Mouse (Mus musculus): ENCODE data around the gene Zfp212. TPM values are rescaled to one million over a fixed set of nuclear protein-coding genes. Genes with fewer than 3 reads are reported as not detected.
"Not testable (repeated sequence)": the region's sequence is repeated elsewhere in the genome, so short reads cannot be mapped to it uniquely, and the experiment has no call there.

Zfp212 gene
- total RNA-seq, 2 experiments from 2014 or later, result 18.5 to 20.5 TPM

DNA sequence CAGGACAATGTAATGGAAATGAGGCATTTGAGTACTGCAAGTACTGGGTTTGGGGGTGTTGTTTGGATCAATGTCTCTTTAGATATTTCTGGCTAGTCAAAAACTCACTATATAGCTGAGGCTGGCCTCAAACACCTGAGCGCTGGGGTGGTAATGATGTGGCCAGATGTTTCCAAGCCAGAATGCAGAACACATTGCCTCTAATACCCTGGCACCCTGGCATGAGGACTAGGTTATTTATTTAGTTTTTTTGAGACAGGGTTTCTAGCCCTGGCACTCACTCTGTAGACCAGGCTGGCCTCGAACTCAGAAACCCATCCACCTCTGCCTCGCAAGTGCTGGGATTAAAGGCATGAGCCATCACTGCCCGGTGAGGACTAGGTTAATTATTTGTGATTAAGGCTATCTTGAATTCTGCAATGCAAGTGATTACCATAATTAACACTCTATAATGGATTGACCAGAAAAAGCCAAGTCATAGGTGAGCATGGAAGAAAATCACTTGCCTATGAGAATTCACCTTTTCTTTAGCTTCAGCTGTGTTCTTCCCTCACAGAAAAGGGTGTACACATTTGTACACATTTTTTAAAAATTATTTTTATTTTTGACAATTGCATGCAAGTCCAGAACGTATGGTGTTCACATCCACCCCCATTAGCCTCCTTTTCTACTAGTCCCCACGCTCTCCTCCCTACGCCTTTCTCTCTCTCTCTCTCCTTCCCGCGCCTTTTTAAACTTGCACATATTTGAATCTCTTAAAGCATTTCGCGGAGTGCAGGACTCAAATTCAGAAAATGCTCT, 430 bp upstream of the Zfp212 start:
- intact Hi-C loops (cut with DNase I), result no loop called here

DNA sequence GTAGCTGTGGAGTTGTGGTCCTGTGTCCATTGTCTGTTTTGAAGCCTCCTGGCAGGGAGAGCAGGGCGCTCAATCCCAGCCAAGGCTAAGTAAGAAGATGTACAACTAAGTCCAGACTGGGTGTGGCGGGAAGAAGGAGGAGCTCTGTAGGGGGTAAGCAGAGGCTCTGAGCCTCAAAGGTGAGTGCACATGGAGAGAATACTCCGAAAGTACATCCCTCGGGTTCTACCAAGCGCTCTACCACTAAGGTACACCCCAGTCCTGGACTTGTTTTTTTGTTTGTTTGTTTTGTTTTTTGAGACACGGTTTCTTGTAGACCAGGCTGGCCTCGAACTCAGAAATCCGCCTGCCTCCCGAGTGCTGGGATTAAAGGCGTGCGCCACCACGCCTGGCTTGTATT, 22.2 kb downstream of the Zfp212 start:
- intact Hi-C loops (cut with DNase I), result no loop called here
- no peak for DNase-seq

More for the DNA sequence above, 430 bp upstream of the Zfp212 start:
- DNase-seq, result no peak

DNA sequence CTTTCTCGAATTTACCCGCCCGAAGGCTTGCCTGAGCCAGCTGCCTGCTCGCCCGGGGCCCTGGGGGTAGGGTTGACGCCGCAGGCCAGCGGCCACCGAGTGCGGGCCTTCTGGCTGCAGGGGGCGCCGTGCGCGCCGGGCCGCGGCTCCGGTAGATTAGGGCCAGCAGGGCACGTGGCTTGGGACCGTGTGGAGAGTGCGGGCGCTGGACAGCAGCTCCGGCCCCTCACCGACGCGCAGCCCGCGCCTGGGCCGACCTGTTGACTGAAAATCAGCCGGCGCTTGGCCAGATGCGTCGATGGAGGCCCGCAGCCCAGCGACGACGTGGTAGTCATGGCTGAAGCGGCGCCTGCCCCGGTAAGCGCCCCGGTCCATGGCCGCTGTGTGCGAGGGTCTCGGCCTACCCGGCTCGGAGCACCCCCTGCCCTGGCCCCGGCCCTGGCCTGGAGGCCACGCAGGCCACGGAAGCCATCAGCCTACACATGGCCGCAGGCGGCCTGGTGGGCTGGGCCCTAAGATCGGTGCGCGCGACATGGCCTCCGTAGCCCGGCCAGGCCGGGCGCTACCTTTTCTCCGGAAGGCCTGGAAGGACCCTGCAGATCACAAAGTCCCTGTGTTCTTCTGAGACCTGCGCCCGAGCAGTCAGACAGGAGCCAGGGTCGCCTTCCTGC, 22.9 kb downstream of the Zfp212 start:
- peak; percentile 58 for DNase-seq
- intact Hi-C loops (cut with DNase I), result no loop called here

DNA sequence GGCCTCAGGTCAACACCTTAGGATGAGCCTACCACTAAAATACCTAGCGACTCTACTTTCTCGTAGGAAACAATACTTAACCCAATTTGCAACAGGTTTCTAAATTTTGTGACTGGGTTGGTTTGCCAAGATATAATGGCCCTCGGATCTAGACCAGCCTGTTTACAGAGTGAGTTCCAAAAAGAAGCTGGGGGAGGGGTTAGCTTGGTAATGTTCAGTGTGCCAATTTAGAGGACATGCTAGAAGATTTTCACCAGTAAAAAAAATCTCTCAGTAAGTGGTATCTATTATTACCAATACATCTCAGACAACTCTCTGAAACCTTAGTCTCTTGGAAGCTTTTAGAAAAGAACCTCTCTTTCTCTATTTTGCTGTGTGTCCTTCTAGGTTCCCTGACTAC, 23.4 kb downstream of the Zfp212 start:
- no peak for DNase-seq
- intact Hi-C loops (cut with DNase I), result no loop called here

DNA sequence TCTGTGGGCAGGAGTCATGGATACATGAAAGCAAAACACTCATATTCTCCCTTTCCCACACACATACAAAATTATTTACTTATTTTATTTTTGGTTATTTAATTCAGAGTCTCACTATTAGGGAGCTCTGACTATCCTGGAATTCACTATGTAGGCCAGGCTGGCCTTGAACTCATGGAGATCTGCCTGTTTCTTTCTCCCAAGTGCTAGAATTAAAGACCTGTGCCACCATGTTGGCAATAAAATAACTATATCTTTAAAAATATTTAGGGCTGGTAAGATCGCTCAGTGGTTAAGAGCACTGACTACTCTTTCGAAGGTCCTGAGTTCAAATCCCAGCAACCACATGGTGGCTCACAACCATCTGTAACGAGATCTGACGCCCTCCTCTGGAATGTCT, 27.1 kb downstream of the Zfp212 start:
- intact Hi-C loops (cut with DNase I), result no loop called here
- DNase-seq, result no peak

DNA sequence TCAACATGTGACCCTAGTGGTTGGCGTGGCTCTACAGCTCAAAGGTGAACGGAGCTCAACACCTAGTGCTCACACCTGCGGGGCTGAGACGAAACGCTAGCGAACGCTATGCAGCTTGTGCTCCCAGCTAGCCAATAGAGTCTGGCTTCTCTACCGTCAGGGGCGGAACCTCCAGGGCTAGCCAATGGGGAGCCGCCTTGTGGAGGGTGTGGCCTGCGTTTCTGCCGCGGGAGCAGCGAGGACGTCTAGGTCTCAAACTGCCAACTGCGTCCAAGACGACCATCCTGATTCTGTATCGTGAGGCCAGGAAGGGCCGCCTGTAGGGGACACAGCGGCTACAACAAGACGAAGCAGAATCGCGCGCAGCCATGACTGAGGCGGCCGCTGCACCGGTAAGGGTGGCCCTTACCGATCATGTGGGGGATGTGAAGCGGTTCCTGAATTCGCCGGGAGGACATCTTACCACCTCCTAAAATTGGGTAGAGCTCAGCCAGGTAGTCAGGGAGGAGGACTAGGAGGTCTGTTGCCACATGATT, 33.0 kb downstream of the Zfp212 start, which contains the start of gene Zfp956:
Gene Zfp956, plus strand, starts transcription at position 200 of the 536 bp plus-strand sequence.
- peak; percentile 95 for DNase-seq
- intact Hi-C loops (cut with DNase I), result no loop called here

DNA sequence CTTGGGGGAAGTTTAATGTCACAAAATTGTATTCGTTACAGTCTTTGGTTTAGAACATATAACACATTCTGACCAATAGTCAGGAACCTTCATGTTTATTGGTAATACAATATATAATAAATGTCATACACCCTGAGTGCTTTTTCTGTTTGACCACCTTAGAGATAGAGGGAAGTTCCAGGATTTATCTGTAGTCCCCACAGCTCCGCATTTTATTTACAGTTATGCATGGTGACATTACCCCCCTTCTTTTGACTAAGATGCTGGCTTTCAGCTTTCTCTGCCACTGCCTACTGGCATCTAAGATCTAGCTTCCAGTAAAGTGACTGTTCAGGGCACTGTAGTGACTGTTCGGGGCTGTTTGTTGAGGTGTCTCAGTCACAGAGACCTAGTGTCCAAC, 34.1 kb downstream of the Zfp212 start:
- intact Hi-C loops (cut with DNase I), result no loop called here

DNA sequence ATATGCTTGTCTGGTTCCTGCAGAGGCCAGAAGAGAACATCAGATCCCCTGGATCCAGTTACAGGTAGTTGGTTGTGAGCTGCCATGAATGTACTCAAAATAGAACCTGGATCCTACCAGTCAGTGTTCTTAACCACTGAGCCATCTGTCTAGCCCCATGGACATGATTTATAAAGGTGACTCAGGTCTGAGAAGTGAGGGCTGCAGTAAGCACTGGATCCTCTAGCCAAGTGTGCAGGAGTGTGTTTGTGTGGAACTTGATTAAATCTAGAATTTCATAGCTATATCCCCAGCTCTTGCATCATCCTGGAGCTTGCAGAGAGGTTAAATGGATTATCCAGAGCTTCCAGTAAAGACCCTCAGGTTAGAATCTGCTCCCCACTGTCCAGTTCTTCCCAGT, 37.5 kb downstream of the Zfp212 start:
- intact Hi-C loops (cut with DNase I), result no loop called here
- no peak for DNase-seq

More for the DNA sequence above, 34.1 kb downstream of the Zfp212 start:
- no peak for DNase-seq

DNA sequence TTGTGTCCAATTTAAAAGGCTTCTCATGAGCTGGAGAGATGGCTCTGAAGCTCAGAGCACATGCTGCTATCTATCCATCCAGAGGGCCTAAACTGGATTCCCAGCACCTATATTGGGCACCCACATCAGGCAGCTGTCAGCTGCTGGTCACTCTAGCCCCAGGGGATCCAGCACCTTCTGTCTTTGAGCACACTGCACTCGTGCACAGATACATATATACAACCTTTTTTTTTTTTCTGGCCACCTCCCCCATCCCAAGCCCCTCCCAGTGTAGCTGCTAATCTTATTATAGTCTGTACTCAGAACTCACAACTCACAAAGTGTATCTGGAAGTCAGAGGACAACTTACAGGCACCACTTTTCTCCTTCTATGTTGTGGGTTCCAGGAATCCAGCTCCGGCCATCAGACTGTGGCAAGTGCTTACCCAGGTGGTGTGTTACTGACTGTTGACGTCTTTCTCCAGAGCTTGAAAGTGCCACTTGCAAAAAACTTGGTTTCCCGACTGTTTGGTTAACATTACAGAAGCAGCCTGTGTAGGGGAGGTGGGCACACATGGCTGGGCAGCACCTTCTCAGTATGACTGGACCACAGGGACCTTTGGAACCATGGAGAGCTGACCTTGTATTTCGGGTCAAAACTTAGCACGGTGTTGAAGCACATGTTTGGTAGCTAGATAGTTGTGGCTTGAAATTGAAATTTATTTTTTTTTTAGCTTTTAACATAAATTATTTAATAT, 40.6 kb downstream of the Zfp212 start:
- intact Hi-C loops (cut with DNase I), result no loop called here
- no peak for DNase-seq

DNA sequence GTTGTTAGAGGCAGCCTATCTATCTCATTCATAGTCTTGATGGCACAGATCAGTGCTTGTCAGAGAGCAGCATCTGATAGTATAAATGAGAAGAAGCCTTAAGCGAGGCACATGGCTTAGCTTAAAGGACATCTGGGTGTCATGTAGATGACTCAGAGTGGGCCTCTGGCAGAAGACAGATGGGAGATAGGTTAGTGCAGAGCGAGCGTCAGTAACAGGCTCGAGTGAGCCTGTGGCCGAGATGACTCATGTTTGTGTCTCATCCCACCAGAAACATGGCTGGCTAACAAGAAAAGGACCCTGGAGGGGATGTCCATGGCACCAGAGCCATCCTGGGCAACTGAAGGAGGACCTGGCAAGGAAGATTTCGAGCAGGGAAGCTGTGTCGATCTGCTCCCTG, 42.8 kb downstream of the Zfp212 start:
- intact Hi-C loops (cut with DNase I), result no loop called here
- DNase-seq, result no peak

DNA sequence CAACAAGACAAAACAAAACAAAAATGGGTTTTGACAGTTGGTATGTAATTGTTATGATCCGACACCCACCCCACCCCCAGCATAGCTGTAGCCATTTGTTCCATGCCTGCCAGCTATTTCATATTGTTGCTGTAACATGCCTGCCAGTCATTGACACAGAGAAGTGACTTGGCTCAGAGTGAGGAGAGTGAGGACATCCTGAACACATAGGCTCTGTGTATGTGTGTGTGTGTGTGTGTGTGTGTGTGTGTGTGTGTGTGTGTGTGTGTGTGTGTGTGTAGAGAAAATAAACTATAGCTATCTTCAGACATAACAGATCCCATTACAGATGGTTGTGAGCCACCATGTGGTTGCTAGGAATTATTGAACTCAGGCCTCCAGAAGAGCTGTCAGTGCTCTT, 47.9 kb downstream of the Zfp212 start:
- DNase-seq; intact Hi-C loops (cut with DNase I): not testable (repeated sequence)

DNA sequence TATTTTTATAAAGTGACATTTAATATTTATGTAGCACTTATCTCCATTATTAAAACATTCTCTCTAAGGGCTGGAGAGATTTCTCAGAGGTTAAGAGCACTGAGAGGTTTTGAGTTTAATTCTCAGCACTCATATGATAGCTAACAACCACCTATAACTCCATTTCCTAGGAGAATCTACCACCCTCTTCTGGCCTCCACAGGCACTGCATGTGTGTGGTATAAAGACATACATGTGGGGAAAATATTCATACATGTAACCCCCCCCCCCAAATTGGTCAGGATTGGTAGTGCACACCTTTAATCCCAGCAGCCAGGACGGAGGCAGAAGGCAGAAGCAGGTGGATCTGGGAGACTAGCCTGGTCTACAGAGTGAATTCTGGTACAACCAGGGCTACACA, 54.3 kb downstream of the Zfp212 start:
- DNase-seq, result no peak
- intact Hi-C loops (cut with DNase I), result no loop called here

DNA sequence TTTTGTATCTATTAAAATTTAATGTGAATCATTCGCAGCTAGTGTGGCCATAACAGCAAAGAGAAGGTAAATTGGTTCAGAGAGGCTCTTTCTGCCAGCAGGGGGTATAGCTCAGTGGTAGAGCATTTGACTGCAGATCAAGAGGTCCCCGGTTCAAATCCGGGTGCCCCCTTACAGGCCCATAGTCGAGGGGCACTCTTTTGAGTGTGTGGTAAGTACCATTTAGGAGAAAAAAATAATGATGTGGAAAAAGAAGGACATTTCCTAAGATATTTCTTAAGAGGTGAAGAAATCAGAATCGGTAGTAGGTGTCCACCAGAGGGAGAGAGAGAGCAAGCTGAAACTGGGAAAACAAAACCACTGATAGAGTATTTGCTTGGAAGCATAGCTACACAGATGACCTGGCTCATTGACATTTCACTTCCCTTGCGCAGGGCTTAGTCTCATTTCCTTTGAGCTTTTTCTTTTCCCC, 58.7 kb downstream of the Zfp212 start:
- DNase-seq, result peak; percentile 62
- intact Hi-C loops (cut with DNase I), result no loop called here

Other genes with a start within 250 kb of the Zfp212 start
- gene Pdia4, start 107.0 kb upstream of the Zfp212 start, total RNA-seq (2021), result 10 to 100 TPM; 63.0 to 73.0 TPM
- 10 to 100 TPM; 12.4 to 13.9 TPM for gene Zfp786, start 89.6 kb upstream of the Zfp212 start, total RNA-seq (2021)
- gene Zfp398, start 84.8 kb upstream of the Zfp212 start, total RNA-seq (2021), result 10 to 100 TPM; 26.9 to 27.6 TPM
- gene Zfp282, start 43.3 kb upstream of the Zfp212 start, total RNA-seq (2021), result 10 to 100 TPM; 32.1 to 32.8 TPM
- 10 to 100 TPM; 23.2 to 28.7 TPM for gene Zfp956, start 32.9 kb downstream of the Zfp212 start, total RNA-seq (2021)
- gene Zfp777, start 128.4 kb downstream of the Zfp212 start, total RNA-seq (2021), result 10 to 100 TPM; 35.5 to 43.4 TPM
- 10 to 100 TPM; 32.2 to 35.4 TPM for gene Zfp746, start 166.1 kb downstream of the Zfp212 start, total RNA-seq (2021)